Mouse (Mus musculus): Measurements from ENCODE around the gene Mcm3. TPM values are rescaled to one million over a fixed set of nuclear protein-coding genes. Genes with fewer than 3 reads are reported as not detected.
A peak's percentile ranks its signal among the peaks of the same experiment; 100 is the strongest.

Gene Mcm3
- polyA plus RNA-seq, 1 experiment from 2014 or later: 207 TPM

GRCm38 (mm10) chr1:20825036-20825435 lies 4.9 kb upstream of the Mcm3 start:
- no peak overlapping the region for H3K9ac ChIP-seq
- H3K9me3 ChIP-seq (ENCODE audit: low read depth, low read length): no peaks in the 10 kb centered on the region
- H3K4me2 ChIP-seq: no peak overlapping the region
- H3K36me3 ChIP-seq (ENCODE audit: insufficient read depth): no peaks in the 10 kb centered on the region
- TF ChIP-seq CTCF (IDR thresholded peaks at IDR 0.05; ENCODE audit: low read depth): no peak
- ATAC-seq (ENCODE audit: insufficient read depth) (no peak), DNase-seq (no peak)
- H3K27me3 ChIP-seq (ENCODE audit: insufficient read depth, low read length): no peaks in the 10 kb centered on the region
- H3K4me3 ChIP-seq (ENCODE audit: low read depth, low read length): no peak overlapping the region
- no peaks in the 10 kb centered on the region for H3K4me1 ChIP-seq (ENCODE audit: insufficient read depth)
- no peak overlapping the region for H3K27ac ChIP-seq (ENCODE audit: low read depth)

GRCm38 (mm10) chr1:20823906-20824305 lies 3.8 kb upstream of the Mcm3 start:
- no peaks in the 10 kb centered on the region for H3K36me3 ChIP-seq (ENCODE audit: insufficient read depth)
- 62% methylated on average over 2 of the region's 2 CpGs for WGBS
- no peaks in the 10 kb centered on the region for H3K27me3 ChIP-seq (ENCODE audit: insufficient read depth, low read length)
- ATAC-seq (ENCODE audit: insufficient read depth) (no peak), DNase-seq (no peak)
- TF ChIP-seq CTCF (IDR thresholded peaks at IDR 0.05; ENCODE audit: low read depth): no peak
- H3K4me1 ChIP-seq (ENCODE audit: insufficient read depth): no peaks in the 10 kb centered on the region
- H3K4me3 ChIP-seq (ENCODE audit: low read depth, low read length): no peak overlapping the region
- H3K9me3 ChIP-seq (ENCODE audit: low read depth, low read length): no peaks in the 10 kb centered on the region
- H3K9ac ChIP-seq: no peak overlapping the region
- H3K4me2 ChIP-seq: no peak overlapping the region
- no peak overlapping the region for H3K27ac ChIP-seq (ENCODE audit: low read depth)

DNA sequence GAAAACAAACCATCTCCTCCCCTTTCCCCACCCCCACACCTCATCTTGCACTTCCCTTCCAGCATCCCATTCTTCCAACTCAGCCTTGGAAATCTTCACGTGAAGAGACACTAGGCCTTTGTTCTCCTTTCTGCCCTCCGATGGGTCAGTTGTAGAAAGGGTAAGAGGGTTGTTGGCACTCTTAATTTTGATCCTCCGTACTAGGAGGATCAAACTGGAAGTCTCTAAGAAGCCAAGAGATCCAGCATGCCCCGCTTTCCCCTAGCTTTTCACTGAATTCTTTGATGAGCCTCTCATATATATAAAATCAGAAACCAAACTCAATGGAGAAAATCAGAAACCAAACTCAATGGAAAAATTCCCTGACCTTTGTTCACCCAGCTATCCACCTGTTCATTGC lies 3.4 kb upstream of the Mcm3 start:
- Histone ChIP-seq H3K4me1 (ENCODE audit: insufficient read depth) (no peaks in the 10 kb centered on the region), H3K27ac (ENCODE audit: low read depth) (no peak overlapping the region), H3K36me3 (ENCODE audit: insufficient read depth) (no peaks in the 10 kb centered on the region), H3K4me2 (no peak overlapping the region), H3K4me3 (ENCODE audit: low read depth, low read length) (no peak overlapping the region), H3K27me3 (ENCODE audit: insufficient read depth, low read length) (no peaks in the 10 kb centered on the region), H3K9me3 (ENCODE audit: low read depth, low read length) (no peaks in the 10 kb centered on the region), H3K9ac (no peak overlapping the region)
- ATAC-seq (ENCODE audit: insufficient read depth): no peak
- no peak for TF ChIP-seq CTCF (IDR thresholded peaks at IDR 0.05; ENCODE audit: low read depth)
- 65% methylated on average over 4 of the region's 4 CpGs for WGBS
- DNase-seq: no peak

- DNase-seq (no peak), ATAC-seq (ENCODE audit: insufficient read depth) (no peak)
- no peaks in the 10 kb centered on the region for H3K4me1 ChIP-seq (ENCODE audit: insufficient read depth)
- no peak overlapping the region for H3K27ac ChIP-seq (ENCODE audit: low read depth)
- no peaks in the 10 kb centered on the region for H3K27me3 ChIP-seq (ENCODE audit: insufficient read depth, low read length)
- no peak overlapping the region for H3K9ac ChIP-seq
- TF ChIP-seq CTCF (IDR thresholded peaks at IDR 0.05; ENCODE audit: low read depth): no peak
- H3K36me3 ChIP-seq (ENCODE audit: insufficient read depth): peaks cover 21% of the 10 kb centered on the region
- 79% methylated on average over 4 of the region's 4 CpGs for WGBS
- no peak overlapping the region for H3K4me2 ChIP-seq
- H3K9me3 ChIP-seq (ENCODE audit: low read depth, low read length): no peaks in the 10 kb centered on the region
- no peak overlapping the region for H3K4me3 ChIP-seq (ENCODE audit: low read depth, low read length)
These were observed 847 bp upstream of the Mcm3 start for GRCm38 (mm10) chr1:20820959-20821358.

DNA sequence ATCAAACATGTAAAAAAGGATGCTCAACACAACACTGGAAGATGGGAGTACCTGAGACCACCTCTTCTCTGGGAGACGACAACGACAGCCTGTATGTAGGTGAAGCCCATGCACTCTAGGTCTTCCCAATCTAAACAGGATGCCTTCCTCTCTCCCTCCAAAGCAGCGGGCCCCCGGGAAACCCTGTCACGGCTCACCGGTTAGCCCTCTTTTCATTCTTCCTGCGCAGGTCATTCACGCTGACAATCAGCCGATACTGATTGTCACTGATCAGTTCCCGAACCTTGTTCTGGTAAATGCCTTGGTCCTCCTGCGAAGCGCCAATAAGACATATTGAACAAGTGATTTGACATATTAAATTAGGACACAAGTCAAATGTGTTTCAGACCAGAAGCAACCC lies 2.5 kb downstream of the Mcm3 start:
- DNase-seq: no peak
- Histone ChIP-seq H3K4me3 (ENCODE audit: low read depth, low read length) (no peak overlapping the region), H3K9ac (no peak overlapping the region), H3K4me1 (ENCODE audit: insufficient read depth) (no peaks in the 10 kb centered on the region), H3K4me2 (peak overlapping the region; percentile 4; the same call in 1 of the 2 replicates), H3K9me3 (ENCODE audit: low read depth, low read length) (no peaks in the 10 kb centered on the region), H3K27ac (ENCODE audit: low read depth) (no peak overlapping the region), H3K27me3 (ENCODE audit: insufficient read depth, low read length) (no peaks in the 10 kb centered on the region), H3K36me3 (ENCODE audit: insufficient read depth) (peaks cover 54% of the 10 kb centered on the region)
- 86% methylated on average over 12 of the region's 12 CpGs for WGBS
- no peak for TF ChIP-seq CTCF (IDR thresholded peaks at IDR 0.05; ENCODE audit: low read depth)
- no peak for ATAC-seq (ENCODE audit: insufficient read depth)

DNA sequence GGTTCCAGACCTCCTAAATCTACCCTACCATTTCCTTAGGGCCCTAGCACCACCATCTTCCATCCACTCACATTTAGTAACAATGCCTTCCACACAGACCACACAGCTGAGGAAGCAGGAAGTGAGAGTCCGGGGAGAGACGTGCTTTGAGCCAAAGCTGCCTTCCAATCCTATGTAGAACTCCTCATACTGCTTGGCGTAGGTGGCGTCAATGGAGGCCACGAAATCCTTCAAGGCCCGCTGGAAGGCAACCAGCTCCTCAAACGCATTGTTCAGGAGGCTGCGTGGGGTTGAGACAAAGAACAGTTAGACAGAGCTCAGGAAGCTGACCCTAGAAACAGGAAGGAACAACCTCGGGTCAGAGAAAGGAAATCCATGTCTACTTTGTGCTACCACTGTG lies 2.9 kb downstream of the Mcm3 start:
- peak; percentile 37 for DNase-seq

DNA sequence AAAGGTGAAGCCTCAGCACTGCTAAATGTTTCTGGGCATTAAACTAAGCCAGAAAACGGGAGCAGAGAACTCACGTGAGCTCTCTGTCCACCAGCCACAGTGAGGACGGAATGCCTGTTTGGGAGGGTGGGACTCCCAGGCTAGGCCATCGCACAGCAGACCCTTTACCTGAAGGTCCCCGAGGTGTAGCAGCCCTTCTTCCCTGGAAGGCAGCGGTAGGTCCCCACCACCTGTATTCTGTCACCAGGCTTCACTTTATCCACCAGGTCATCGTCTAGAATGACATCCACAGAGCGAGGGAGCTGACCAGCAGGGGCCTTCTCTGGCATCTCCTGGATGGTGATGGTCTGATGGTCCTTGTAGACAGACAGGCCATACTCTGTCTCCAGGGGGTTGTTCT lies 5.6 kb downstream of the Mcm3 start:
- WGBS: 92% methylated on average over 8 of the region's 8 CpGs
- DNase-seq: no peak
- Histone ChIP-seq H3K9me3 (ENCODE audit: low read depth, low read length) (no peaks in the 10 kb centered on the region), H3K4me3 (ENCODE audit: low read depth, low read length) (no peak overlapping the region), H3K27ac (ENCODE audit: low read depth) (no peak overlapping the region), H3K4me2 (no peak overlapping the region), H3K36me3 (ENCODE audit: insufficient read depth) (peaks cover 85% of the 10 kb centered on the region), H3K9ac (no peak overlapping the region), H3K4me1 (ENCODE audit: insufficient read depth) (no peaks in the 10 kb centered on the region), H3K27me3 (ENCODE audit: insufficient read depth, low read length) (no peaks in the 10 kb centered on the region)
- TF ChIP-seq CTCF (IDR thresholded peaks at IDR 0.05; ENCODE audit: low read depth): no peak
- no peak for ATAC-seq (ENCODE audit: insufficient read depth)

More for the DNA sequence above, 2.9 kb downstream of the Mcm3 start:
- 79% methylated on average over 9 of the region's 9 CpGs for WGBS
- H3K4me1 ChIP-seq (ENCODE audit: insufficient read depth): no peaks in the 10 kb centered on the region
- H3K27ac ChIP-seq (ENCODE audit: low read depth): no peak overlapping the region
- H3K36me3 ChIP-seq (ENCODE audit: insufficient read depth): peaks cover 59% of the 10 kb centered on the region
- ATAC-seq (ENCODE audit: insufficient read depth): no peak
- no peak overlapping the region for H3K4me2 ChIP-seq
- no peaks in the 10 kb centered on the region for H3K9me3 ChIP-seq (ENCODE audit: low read depth, low read length)
- no peak overlapping the region for H3K9ac ChIP-seq
- no peak overlapping the region for H3K4me3 ChIP-seq (ENCODE audit: low read depth, low read length)
- TF ChIP-seq CTCF (IDR thresholded peaks at IDR 0.05; ENCODE audit: low read depth): no peak
- no peaks in the 10 kb centered on the region for H3K27me3 ChIP-seq (ENCODE audit: insufficient read depth, low read length)

DNA sequence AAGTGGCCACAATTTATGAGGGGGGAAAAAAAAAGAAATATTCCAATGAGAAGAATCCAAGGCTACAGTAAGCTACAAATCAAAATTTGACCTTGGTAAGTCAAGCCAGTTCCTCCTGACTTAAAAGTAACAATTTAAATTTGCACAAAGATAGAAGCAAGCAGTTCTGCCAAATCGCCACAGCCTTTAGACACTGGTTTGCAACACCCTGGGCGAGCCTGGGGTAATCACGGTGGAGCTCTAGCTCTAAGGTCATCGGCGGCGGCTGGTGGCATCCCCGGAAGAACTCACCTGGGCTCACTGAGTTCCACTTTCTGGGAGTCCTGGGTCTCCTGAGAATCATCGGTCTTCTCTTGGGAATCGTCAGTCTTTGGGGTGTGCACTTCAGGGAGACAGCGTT lies 15.6 kb downstream of the Mcm3 start:
- no peaks in the 10 kb centered on the region for H3K27me3 ChIP-seq (ENCODE audit: insufficient read depth, low read length)
- DNase-seq: no peak
- H3K4me2 ChIP-seq: no peak overlapping the region
- ATAC-seq (ENCODE audit: insufficient read depth): no peak
- H3K27ac ChIP-seq (ENCODE audit: low read depth): no peak overlapping the region
- no peak for TF ChIP-seq CTCF (IDR thresholded peaks at IDR 0.05; ENCODE audit: low read depth)
- H3K9ac ChIP-seq: no peak overlapping the region
- WGBS: 90% methylated on average over 10 of the region's 10 CpGs
- no peak overlapping the region for H3K4me3 ChIP-seq (ENCODE audit: low read depth, low read length)
- peaks cover 98% of the 10 kb centered on the region for H3K36me3 ChIP-seq (ENCODE audit: insufficient read depth)
- H3K9me3 ChIP-seq (ENCODE audit: low read depth, low read length): no peaks in the 10 kb centered on the region
- no peaks in the 10 kb centered on the region for H3K4me1 ChIP-seq (ENCODE audit: insufficient read depth)
